Mouse (Mus musculus): ENCODE measurements around the gene Gm20388.
A peak's percentile ranks its signal among the peaks of the same experiment; 100 is the strongest.

Gene Gm20388

GRCm38 (mm10) chr8:120441637-120442036, 531.0 kb downstream of the Gm20388 start:
- DNase-seq (ENCODE audit: low spot score): no peak

- no peak for DNase-seq (ENCODE audit: low spot score)
Measured at GRCm38 (mm10) chr8:120442306-120443003, 531.8 kb downstream of the Gm20388 start.

GRCm38 (mm10) chr8:120445249-120445648, 534.6 kb downstream of the Gm20388 start:
- no peak for DNase-seq (ENCODE audit: low spot score)

GRCm38 (mm10) chr8:120448131-120448530, 537.5 kb downstream of the Gm20388 start:
- DNase-seq (ENCODE audit: low spot score): no peak

GRCm38 (mm10) chr8:120449139-120449538, 538.5 kb downstream of the Gm20388 start:
- no peak for DNase-seq (ENCODE audit: low spot score)

- DNase-seq (ENCODE audit: low spot score): no peak
Measured at GRCm38 (mm10) chr8:120449608-120450031, 539.0 kb downstream of the Gm20388 start.

GRCm38 (mm10) chr8:120452111-120452510, 541.5 kb downstream of the Gm20388 start:
- no peak for DNase-seq (ENCODE audit: low spot score)

DNA sequence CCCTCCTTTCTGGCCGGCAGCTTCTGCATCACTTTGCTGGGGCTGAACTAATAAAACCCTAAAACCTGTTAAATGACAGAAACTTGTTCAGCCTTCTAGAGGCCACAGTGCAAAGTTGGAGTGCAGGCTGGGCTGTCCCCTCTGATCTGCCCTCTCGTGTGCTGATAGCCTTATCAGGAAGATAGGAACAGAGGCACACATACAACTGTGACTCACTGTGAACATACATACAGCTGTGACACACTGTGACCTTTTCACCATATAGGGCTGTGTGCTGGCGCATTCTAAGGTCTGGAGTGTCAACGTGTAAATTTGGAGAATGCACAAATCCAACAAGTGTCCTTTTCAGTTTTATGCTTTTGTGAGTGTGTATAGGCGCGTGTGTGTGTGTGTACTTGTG, 543.8 kb downstream of the Gm20388 start:
- DNase-seq (ENCODE audit: low spot score): no peak

GRCm38 (mm10) chr8:120460375-120460774, 549.7 kb downstream of the Gm20388 start:
- DNase-seq (ENCODE audit: low spot score): no peak

- DNase-seq (ENCODE audit: low spot score): no peak
Measured at GRCm38 (mm10) chr8:120462119-120462551, 551.5 kb downstream of the Gm20388 start.

GRCm38 (mm10) chr8:120462611-120463010, 552.0 kb downstream of the Gm20388 start:
- no peak for DNase-seq (ENCODE audit: low spot score)

- DNase-seq (ENCODE audit: low spot score): peak; percentile 75
Measured at GRCm38 (mm10) chr8:120463918-120464584, 553.4 kb downstream of the Gm20388 start.

- no peak for DNase-seq (ENCODE audit: low spot score)
Measured at GRCm38 (mm10) chr8:120464585-120464937, 553.9 kb downstream of the Gm20388 start.

DNA sequence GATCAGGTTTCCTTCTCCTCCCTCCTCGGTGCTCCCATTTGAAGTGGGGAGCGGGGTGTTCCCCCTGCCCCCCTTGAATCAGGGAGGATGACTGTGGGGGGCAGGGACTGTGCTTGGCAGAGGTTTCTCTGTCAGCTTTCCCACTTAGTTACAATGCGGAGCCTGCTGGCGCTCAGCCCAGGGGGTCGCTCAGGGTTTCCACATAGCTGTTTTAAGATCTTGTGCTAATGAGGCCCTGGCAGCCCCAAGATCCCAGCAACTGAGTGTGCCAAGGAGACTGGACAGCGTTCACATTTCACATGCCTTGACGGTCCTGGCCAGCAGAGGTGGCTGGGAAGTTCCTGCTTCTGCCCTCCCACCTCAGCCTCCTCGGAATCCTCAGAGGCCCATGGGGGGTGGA, 555.1 kb downstream of the Gm20388 start:
- DNase-seq (ENCODE audit: low spot score): no peak

GRCm38 (mm10) chr8:120466266-120466665, 555.6 kb downstream of the Gm20388 start:
- no peak for DNase-seq (ENCODE audit: low spot score)

DNA sequence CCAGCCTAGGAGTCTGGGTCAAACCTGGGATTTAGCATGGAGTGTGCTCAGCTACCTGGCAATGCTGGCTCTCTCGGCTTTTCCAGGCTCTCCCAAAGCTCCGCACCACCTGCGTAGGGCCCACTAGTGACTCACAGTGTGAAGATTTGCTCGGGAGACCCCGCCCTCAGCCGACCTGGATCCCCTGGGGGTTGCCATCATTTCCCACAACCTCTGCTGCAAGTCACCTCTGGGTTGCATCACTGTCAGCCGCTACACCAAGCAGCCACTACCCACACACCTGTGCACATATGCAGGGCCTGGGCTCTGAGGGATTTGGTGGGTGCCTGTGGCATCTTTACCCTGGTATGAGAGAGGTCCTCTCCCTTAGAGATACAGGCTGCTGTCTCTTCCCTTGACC, 557.0 kb downstream of the Gm20388 start:
- no peak for DNase-seq (ENCODE audit: low spot score)

GRCm38 (mm10) chr8:120470170-120470569, 559.5 kb downstream of the Gm20388 start:
- no peak for DNase-seq (ENCODE audit: low spot score)

DNA sequence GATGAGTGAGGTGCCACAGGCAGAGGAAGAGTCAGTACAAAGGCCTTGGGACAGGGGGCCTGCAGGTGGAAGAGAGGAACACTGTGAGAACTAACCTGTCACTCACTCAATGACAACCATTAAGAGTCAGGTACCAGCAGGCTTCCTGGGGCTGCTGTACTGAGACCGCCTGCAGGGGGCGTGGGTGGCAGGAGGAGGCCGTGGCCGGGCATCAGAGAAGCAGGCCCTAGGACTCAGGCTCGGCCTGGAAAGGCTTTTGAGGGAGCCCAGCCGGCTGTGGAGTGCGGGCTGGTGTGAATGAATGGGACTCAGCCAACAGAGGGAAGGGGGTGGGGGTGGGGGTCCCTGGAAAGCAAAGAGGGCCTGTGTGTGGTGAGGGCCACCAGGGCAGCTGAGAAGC, 560.5 kb downstream of the Gm20388 start:
- DNase-seq (ENCODE audit: low spot score): peak; percentile 34

DNA sequence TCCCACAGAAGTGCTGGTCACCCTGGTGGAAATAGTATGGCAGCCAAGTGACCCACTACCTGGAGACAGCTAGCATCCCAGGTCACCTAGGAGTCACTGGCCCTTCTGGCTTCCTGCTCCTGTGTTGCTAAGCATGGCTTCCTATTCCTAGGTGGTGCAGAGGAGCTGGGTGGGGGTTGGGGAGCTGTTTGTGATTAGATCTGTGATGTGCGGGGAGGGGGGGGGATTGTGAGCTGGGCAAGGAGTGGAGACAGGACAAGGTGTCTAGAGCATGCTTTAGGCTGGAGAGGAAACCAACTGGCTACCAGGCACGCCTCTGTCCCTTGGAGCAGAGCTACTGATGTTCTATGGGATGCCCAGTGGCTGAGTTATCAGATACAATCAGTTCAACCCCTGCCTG, 561.1 kb downstream of the Gm20388 start:
- no peak for DNase-seq (ENCODE audit: low spot score)

GRCm38 (mm10) chr8:120472230-120472629, 561.6 kb downstream of the Gm20388 start:
- no peak for DNase-seq (ENCODE audit: low spot score)

- DNase-seq (ENCODE audit: low spot score): no peak
Measured at GRCm38 (mm10) chr8:120473729-120474364, 563.2 kb downstream of the Gm20388 start.

GRCm38 (mm10) chr8:120474496-120475235, 564.0 kb downstream of the Gm20388 start:
- no peak for DNase-seq (ENCODE audit: low spot score)

Data from T-cell, adult 2 months (primary cell).